Mouse (Mus musculus): ENCODE results near the gene Bag6.
"Not testable (repeated sequence)": the region's sequence is repeated elsewhere in the genome, so short reads cannot be mapped to it uniquely, and the experiment has no call there.

The Bag6 gene

DNA sequence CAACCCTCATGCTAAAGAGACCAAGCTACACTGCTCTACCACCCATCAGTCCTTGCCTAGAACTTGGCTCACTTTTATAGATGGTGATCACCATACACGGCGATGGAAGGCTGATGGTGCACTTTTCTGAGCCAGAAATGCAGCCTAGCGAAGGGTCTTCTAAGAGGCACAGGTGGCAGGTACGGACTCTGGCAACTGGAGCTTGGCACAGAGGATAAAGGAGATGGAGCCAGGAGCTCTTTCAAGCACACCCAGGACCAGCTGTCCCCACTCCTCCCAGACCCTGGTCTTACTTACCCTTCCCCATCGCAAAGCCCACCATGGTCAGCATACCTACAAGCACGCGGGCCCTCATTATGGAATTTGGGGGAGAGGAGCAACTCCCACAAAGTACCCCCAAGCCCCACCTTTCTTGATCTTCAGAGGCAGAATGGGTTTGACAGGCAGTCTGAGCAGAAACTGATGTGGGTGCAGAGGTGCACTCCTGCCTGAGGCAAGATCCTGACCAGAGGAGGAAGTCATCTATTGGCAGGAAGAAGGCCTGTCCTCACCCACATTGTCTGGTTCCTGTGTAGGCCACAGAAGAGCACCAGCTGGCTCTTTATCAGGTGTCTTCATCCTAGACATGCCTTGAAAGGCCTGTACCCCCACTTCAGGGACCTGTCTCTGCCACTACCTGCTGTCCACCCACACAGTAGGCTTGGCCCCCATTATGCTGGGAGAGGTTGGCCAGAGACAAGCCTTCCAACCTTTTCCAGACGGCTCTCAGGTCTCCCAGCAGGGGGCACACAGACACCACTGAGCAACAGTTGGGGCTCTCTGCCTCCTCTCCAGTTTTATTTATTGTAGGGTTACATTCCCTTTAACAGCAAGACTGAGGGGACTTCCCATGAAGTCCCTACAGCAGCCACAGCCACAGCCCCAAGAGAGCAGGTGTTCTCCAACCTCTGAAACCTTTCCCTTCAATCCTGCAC is 19.6 kb upstream of the Bag6 start, which contains the start of gene Ly6g5b:
Ly6g5b (minus strand) TSS at position 383 of the 974 bp plus-strand sequence.
- peak; percentile 49 for DNase-seq

DNA sequence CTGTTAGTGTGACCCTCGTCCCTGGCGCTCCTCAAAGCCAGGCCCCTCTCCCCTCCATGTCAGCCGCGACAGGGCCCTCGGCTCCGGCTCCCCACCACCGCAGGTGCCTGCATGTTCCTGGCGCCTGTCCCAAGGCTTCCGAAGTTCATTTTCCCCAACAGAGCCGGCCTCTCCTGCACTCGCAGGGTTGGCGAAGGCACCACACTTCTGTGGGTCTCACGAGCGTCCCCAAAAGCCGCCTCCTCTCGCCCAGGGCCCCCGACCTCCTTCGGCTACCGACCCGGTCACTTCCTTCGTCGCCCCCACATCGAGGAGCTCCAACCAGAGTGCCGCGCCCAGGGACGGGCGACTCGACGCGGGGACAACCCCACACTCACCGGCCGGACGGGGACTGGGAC is 14.2 kb upstream of the Bag6 start:
- no peak for DNase-seq

- peak; percentile 96 for DNase-seq
Observed at GRCm38 (mm10) chr17:35121143-35121799, 13.7 kb upstream of the Bag6 start, which contains the start of gene Gpank1. TSS of gene Gpank1 (plus strand) at chr17:35121455.

- peak; percentile 44 for DNase-seq
Observed at GRCm38 (mm10) chr17:35121871-35122303, 13.1 kb upstream of the Bag6 start, which contains the start of gene Csnk2b. TSS of gene Csnk2b (minus strand) at chr17:35122053.

DNA sequence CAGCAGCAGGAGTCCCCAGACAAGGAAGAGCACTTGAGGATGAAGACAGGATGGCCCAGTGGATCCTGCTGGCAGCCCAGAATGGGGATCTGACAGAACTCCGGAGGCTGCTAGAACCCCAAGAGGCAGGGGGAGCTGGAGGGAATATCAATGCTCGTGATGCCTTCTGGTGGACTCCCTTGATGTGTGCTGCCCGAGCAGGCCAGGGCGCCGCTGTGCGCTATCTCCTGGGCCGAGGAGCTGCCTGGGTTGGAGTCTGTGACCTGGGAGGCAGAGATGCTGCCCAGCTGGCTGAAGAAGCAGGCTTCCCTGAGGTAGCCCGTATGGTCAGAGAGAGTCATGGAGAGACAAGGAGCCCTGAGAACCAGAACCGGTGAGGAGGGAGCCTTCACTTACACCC is 11.7 kb upstream of the Bag6 start:
- DNase-seq: not testable (repeated sequence)

GRCm38 (mm10) chr17:35124261-35124896 is 10.6 kb upstream of the Bag6 start:
- DNase-seq: not testable (repeated sequence)

DNA sequence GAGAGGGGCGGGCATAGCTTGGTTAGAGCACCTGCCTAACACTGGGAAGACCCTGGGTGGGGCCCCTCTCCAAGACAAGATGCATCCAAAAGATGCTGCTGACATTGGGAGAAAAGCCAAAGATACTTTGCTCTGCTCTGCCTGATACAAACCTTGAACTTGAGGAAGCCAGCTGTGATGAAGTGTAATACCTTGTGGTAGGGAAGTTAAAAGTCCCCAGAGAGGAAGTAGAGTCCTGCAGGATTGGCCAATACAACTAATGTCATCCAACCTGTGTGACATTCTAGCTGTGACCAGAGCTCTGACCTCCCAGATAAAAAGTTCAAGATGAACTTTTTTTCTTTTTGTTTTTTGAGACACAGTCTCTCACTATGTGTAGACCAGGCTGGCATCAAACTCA is 9.9 kb upstream of the Bag6 start:
- no peak for DNase-seq

DNA sequence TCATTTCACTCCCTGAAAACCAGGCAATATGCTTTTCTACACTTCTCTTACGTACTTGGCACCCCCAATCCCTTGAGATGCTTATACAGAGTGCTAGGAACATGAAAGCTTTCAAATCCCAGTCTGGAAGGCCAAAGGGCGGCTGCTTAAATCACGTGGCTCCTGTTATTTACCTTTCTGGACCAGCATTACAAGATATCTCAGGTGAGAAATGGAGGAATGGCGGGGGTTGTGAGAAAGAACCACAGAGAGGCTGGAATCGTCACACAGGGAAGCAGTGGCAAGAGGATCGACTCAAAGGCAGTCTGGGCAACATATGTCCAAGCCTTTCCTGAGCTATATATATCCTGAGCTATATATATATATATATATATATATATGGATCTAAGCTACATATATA is 9.4 kb upstream of the Bag6 start:
- no peak for DNase-seq

DNA sequence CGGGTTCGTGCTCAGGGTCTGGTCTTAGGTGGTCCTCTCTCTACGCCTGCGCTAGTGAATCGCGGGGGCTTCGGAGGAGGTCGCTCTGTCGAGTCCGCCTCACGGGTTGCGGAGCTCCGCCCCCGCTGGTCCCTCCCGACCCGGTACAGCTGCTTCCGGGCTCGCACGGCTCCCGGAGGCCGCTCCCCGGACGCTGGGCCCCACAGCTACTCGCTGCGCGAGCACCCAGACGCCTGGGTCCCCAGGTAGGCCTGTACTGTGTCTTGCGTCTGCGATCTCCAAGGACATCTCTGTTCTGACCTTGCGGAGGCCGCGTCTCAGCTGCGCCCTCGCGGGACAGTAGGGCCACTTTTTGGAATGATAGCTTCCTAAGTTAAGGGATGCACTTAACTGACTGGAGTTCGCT is 8.8 kb upstream of the Bag6 start, which contains the start of gene D17H6S53E:
D17H6S53E (plus strand) TSS at position 168 of the 406 bp plus-strand sequence.
- peak; percentile 89 for DNase-seq

- no peak for DNase-seq
Observed at GRCm38 (mm10) chr17:35127017-35127416, 8.0 kb upstream of the Bag6 start.

DNA sequence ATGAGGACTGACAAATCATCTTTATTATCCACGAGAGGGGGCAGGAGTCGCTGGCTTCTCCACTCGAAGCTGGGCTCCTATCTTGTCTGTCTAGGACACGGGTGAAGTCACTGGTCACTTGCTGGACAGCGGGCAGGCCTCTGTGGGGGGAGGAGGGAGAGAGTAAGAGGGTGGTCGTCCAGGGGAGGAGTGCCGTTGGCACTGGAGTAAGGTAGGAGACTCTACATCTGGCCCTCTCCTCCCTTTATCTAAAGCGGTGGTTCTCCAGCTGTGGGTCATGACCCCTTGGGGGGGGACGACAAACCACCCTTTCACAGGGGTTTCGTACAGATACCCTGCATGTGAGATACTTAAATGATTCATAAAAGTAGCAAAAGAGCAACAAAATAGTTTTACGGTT is 6.0 kb upstream of the Bag6 start:
- DNase-seq: no peak

GRCm38 (mm10) chr17:35131038-35131437 is 3.9 kb upstream of the Bag6 start:
- DNase-seq: no peak

DNA sequence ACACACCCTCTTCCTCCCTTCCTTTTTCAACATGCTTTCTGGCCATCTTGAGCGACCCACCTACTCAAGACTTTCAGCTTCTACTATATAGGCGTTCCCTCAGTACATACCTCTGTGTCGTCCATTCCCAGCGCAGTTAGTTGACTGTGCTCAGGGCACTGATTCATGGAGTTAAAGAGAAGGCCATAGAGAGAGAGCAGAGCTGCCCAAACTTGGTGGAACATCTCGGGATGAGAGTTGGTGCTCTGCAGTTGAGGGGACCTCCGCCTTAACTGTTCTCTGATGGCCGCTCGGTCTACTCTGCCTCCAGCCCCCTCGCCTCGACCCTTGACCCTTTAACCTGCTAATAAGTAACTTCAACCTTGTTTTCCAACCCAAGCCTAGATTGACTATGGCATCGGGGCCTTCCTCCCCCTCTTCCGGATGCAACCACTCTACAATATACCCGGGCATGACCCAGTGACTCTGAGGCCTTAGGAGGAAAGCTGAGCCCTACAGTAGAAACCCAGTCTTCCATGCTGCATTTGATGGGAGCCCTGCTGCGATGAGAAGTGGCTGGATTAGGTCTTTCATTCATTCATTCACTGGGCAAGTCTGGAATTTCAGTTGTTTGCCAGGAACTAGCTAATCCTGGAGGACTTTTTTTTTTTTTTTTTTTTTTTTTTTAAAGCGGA is 3.3 kb upstream of the Bag6 start, which contains the start of gene Apom:
Apom (minus strand) TSS at position 551 of the 674 bp plus-strand sequence.
- peak; percentile 43 for DNase-seq

DNA sequence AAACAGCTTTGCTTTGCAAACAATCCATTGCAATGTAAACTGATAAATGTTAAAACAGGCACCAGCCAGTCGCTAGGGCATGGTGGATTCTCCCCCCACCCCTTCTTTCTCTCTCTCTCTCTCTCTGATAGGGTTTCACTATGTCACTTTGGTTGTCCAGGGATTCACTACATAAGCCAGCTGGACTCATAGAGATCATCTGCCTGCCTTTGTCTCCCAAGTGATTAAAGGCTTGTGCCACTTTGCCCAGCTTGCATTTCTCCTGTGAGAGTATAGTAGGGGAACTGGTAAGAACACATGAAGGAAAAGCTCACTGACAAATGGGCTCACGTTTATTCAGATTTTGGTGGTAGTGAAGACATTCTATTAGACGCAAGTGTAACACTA is 2.8 kb upstream of the Bag6 start:
- DNase-seq: no peak

DNA sequence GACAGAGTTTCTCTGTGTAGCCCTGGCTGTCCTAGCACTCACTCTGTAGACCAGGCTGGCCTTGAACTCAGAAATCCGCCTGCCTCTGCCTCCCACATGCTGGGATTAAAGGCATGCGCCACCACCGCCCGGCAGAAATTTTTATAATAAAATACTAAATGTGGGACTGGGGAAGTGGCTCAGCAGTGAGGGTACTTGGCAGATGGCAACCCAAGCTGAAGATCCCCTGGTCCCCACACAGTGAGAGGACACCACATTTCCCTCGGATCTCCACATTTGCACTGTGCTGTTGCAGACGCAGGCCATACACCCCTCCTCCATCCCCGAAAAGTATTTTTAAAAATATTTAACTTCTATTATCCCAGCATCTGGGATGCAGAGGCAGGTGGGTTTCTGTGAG is 1.5 kb upstream of the Bag6 start:
- no peak for DNase-seq

DNA sequence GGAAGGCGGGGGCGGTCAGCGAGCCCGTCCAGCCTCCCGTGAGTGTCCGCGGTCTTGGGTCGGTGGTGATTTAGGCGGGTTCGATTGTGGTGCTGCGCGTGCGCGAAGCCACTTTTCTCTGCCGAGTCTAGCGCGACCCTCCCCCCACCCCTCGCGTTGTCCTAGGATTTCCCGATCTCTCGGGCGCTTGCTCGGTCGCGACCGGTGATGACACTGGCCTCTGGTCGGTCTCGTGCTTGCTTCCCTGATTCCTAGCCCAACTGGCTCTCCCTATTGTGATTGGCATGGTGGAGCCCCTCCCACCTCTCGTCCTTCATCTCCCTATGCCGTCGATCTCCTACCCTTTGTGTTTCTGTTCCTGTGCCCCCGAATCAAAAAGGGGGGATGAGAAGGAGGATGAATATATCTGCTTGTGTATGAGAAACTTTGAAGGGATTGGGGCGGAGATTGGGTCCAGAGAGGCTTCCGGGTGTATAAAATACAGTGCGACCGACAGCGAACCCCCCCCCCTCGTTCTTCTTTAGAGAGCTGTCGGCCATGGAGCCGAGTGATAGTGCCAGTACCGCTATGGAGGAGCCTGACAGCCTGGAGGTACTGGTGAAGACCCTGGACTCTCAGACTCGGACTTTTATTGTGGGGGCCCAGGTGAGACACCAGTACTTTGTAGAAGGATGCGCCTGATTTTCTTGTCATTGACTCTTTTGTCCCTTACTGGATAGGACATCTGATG is 778 bp downstream of the Bag6 start:
- no peak for DNase-seq

DNA sequence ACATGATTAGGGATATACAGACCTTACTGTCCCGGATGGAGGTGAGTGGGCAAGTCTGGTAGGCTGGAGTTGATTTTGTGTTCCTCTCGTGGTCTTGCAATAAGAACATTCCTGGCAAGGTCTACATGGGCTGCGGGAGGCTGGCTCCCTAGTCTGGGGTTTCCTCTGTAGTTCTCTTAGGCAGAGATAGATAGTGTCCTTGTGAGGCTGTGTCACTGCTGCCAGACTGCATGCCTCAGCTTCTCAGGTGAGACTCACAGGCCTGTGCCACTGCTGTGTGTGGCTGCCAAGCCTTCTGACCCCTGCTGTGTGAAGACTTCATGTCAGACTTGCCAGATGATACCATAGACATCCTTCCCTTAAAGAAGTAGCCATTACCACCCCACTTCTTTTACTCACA is 4.3 kb downstream of the Bag6 start:
- no peak for DNase-seq

- no peak for DNase-seq
Observed at GRCm38 (mm10) chr17:35140490-35140996, 5.6 kb downstream of the Bag6 start.

DNA sequence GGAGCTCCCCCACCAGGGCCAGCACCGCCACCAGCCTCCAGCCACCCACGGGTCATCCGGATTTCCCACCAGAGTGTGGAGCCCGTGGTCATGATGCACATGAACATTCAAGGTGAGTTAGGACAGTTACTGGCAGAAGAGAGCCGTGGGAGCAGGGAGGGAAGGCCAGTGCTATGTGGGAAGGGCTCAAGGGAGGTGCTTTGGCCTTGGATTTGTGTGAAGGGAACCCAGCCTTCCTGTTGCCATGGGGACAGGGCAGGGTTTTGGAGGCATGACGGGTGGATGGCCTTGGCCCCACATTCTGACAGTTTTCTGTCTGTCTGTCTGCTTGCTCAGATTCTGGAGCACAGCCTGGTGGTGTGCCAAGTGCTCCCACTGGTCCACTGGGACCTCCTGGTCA is 7.0 kb downstream of the Bag6 start:
- DNase-seq: no peak

DNA sequence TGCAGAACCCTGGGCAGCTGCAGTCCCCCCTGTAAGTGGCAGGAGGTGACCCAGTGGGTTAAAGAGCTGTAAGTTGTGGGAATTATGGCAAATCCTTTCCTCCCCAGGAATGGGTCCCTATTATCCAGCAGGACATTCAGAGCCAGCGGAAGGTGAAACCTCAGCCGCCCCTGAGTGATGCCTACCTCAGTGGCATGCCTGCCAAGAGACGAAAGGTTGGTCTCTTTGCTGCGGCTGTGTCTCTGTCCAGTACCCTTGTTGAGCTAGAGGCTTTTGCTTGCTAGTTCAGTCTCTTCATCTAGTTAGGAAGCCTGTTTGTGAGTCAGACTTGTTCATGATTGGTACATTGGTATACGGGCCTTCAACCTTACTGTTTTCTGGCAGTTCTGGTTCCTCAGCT is 11.2 kb downstream of the Bag6 start:
- no peak for DNase-seq

GRCm38 (mm10) chr17:35147348-35147747 is 12.4 kb downstream of the Bag6 start:
- no peak for DNase-seq
